Mouse (Mus musculus) fat pad, adult 2 months (tissue): Measurements from ENCODE around the gene Hist1h4a.
"Not testable (repeated sequence)": the region's sequence is repeated elsewhere in the genome, so short reads cannot be mapped to it uniquely, and the experiment has no call there.

Experiments
- DNase-seq: peaks from one replicate; pipeline ENCODE4 v3.0.0-alpha.2; 2011; ENCODE audit warnings: low read depth, low spot score; ENCODE audit errors: extremely low read depth

Gene Hist1h4a

GRCm38 (mm10) chr13:23743215-23743614 lies 17.8 kb downstream of the Hist1h4a start:
- no peak for DNase-seq

- DNase-seq: no peak
Observed at GRCm38 (mm10) chr13:23742007-23742406, 19.0 kb downstream of the Hist1h4a start.

DNA sequence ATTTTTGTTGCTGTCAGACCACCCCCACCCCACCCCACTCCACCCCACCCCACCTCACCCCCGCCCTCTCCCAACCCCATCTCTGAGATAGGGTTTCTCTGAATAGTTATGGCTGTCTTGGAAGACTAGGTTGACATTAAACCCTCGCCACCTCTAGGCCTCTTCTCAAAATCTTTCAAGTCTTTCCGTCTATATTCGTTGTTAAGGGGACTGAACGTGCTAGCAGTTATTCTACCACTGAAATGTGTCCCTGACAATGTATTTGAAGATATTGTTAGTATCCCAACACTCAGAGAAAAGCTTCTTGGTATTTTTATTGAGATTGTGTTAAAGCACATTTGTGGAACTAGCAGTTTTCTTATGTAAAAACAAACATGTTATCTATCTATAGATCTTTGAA lies 20.1 kb downstream of the Hist1h4a start:
- no peak for DNase-seq

- no peak for DNase-seq
Observed at GRCm38 (mm10) chr13:23740256-23740840, 20.7 kb downstream of the Hist1h4a start.

GRCm38 (mm10) chr13:23739922-23740252 lies 21.1 kb downstream of the Hist1h4a start:
- no peak for DNase-seq

DNA sequence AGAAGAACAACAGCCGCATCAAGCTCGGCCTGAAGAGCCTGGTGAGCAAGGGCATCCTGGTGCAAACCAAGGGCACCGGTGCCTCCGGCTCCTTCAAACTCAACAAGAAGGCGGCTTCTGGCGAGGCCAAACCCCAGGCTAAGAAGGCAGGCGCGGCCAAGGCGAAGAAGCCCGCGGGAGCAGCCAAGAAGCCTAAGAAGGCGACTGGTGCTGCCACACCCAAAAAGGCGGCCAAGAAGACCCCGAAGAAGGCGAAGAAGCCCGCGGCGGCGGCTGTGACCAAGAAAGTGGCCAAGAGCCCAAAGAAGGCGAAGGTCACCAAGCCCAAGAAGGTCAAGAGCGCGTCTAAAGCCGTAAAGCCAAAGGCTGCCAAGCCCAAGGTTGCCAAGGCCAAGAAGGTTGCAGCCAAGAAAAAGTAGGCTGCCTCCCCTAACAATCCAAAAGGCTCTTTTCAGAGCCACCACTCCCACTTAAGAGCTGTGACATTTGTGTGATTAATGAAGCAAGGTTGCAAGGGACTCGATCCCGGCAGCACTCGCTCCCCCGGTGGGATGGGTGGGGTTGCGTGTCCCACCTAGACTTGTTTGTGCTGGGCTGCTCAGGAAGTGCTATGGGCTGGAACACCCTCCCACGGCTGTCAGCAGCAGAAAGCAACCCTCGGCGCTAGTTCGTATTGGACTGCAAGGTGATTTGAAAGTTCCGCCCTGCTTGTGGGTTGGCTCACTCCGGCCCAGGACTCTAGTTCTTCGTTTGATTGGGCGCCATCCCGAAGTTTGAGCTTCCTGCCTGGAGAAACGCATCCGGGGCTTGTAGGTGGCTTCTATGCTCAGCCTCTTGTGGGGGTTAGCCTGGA lies 21.7 kb downstream of the Hist1h4a start:
- DNase-seq: no peak

DNA sequence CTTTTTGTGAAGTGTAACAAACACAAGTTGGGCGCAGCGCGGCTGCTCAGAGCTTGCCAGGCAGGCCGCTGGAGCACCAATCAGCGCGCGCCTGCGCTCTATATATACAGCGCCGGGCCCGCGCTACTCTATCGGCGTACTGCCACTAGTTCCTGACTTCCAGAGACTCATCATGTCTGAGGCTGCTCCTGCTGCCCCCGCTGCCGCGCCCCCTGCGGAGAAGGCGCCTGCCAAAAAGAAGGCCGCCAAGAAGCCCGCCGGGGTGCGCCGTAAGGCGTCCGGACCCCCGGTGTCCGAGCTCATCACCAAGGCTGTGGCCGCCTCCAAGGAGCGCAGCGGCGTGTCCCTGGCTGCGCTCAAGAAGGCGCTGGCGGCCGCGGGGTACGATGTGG lies 22.4 kb downstream of the Hist1h4a start, which contains the start of gene Hist1h1c:
Hist1h1c (plus strand) TSS at position 132 of the 392 bp plus-strand sequence.
- no peak for DNase-seq

- no peak for DNase-seq
Observed at GRCm38 (mm10) chr13:23738041-23738440, 23.0 kb downstream of the Hist1h4a start.

DNA sequence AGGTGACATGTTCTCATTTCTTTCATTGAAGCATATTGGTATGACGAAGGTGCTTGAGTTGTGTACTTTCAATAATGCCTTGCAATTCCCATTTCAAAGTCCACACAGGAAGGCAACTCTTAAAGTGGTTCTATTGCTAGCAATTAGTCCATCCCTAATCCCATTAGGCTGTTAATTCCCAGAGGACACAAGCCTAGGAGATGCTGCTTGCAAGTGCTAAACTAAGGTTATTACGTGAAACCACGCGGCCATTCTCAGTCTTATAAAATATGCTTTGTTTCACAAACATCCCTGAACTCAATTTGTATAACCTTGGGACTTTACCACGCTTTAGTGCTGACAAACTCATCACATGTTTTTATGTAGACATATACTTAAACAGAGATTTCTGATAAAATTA lies 23.9 kb downstream of the Hist1h4a start:
- DNase-seq: no peak

DNA sequence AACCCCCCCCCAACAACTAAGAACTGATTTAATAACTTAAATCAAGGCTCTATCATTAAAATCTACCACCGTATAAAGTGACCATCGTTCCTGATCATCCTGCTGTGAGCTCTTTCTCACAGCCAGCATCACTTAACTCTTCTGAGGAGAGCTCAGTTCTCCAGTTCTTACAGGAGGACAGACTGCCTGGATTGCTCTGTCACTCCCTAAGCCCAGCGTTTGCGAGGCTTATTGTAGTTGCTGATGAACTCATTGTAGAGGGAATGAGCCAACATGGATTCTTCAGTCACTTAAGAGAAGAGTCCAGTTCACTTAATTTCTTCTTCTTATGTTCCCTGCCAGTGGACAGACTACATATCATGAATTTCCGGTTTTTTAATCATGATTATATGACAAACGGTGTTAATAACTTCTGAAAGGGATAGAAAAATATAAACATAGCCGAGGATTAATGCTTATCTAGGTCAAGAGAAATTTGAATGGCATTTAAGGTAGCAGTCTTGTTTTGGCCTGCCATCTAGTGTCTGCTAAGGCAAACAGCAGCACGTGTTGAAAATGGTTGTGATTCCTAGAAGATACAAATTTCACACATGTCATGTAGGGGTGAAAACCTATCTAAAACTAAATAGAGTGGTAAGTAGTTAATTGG lies 28.8 kb downstream of the Hist1h4a start:
- DNase-seq: no peak

DNA sequence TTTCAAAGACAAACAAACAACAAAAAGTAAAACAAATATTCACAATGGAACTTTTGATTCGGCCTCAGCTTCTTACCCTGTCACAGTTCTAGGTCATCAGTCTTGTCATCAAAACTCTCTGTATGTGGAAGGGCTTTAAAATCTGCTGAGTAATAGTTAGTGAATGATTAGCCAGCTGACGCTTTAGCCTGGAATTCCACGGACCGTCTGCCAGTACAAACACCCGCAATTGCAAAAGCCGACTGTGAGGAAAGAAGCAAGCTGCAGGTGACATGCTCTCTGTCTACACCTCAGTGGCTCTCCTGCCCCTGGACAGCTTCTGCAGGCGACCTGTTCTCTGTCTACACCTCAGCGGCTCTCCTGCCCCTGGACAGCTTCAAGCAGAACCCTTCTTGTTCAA lies 30.6 kb downstream of the Hist1h4a start:
- no peak for DNase-seq

DNA sequence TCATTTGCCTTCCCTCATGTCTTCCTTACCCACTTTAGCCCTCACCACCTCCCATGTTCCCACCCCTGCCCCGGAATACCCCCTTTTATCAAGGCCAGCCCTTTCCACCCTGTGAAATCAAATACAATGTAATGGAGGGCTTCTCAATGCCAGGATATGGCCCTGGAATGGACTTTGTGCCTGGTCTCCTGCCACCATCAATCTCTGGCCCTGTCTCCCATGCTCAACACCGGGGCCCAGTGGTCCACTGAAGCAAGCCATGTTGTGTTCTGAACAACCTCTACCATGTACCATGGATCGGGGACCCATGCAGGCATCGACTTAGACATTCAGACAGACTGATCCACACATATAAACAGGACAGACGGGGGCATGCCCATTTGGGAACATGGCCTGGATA lies 31.3 kb downstream of the Hist1h4a start:
- DNase-seq: no peak

GRCm38 (mm10) chr13:23729192-23729525 lies 31.9 kb downstream of the Hist1h4a start:
- no peak for DNase-seq

DNA sequence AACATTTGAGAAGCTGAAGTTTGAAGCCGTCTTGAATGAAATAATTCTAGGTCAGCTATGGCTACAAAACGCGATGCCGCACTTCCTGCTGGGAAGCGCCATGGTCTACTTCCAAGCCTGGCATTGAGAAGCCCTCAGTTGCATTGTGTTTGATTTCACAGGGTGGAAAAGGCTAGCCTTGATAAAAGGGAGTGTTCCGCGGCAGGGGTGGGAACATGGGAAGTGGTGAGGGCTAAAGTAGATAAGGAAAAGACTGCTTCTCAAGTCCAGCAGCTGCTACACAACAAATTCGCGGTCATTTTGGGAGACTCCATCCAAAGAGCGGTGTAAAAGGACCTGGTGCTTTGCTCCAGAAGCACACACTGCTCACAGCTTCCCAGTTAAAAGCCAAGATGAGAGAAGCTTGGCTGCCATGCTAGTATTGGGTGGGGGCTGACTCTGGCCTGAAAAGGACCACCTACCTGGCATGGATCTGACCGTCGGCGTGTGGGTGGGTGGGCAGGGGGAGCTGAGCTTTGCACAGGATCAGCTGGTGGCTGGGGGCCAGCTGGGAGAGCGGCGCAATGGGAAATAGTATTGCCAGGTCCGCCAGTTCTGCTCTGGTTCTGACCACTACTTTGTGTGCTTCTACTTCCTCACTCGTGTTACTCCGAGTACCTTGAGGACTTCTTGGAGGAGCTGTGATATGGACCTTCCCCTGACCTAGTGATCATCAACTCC lies 32.4 kb downstream of the Hist1h4a start:
- no peak for DNase-seq

- DNase-seq: no peak
Observed at GRCm38 (mm10) chr13:23725213-23725612, 35.8 kb downstream of the Hist1h4a start.

DNA sequence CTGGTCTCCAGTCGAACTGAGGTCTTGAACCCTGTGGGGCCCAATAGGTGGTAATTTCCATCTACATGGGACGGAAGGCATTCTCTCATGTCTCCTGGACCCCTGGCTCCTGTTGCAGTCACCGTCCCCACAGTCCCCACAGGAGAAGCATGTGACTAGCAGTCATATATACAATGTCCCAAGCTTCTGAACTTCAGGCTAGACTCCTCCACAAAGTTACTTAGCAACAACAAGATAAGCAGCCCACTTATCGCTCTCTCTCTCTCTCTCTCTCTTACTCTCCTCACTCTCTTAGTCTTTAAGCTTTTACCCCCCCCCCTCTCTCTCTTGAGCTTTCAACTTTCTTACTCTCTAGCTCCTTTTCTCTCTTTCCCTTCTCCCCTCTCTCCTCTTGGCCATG lies 36.8 kb downstream of the Hist1h4a start:
- no peak for DNase-seq

- DNase-seq: not testable (repeated sequence)
Observed at GRCm38 (mm10) chr13:23717593-23718245, 43.3 kb downstream of the Hist1h4a start.

DNA sequence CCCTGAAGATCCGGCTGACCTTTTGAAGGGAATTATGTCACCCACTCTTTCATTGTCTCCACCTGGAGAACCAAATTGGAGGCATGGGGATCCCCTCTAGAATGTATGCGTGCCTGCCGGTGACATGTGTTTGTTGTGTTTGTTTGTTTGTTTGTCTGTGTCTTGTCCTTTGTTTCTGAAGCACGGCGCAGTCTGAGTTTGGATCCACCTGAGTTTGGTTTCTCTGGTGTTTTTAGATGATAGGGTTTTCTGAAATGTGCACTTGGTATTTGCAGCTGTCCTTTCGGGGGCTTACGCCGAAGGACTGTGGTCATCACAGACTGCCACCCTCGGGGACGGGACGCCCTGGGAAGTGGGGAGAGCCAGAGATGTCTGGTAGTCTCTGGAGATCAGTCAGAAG lies 43.9 kb downstream of the Hist1h4a start:
- DNase-seq: no peak

GRCm38 (mm10) chr13:23716261-23717042 lies 44.6 kb downstream of the Hist1h4a start:
- DNase-seq: no peak
